Mouse (Mus musculus) forebrain, embryonic 12.5 days (tissue): Measurements from ENCODE around the gene Nprl3. TPM values are rescaled to one million over a fixed set of nuclear protein-coding genes. Genes with fewer than 3 reads are reported as not detected.
"Not testable (repeated sequence)": the region's sequence is repeated elsewhere in the genome, so short reads cannot be mapped to it uniquely, and the experiment has no call there.

Experiments
- ATAC-seq: fragments of 200-750 bp; cut with Nextera tagmentation; 2 replicates; pipeline ENCODE4 v1.8.0; 2017; ENCODE audit warnings: moderate TSS enrichment; ENCODE audit not compliant: low FRiP score
- H3K27ac ChIP-seq: fragments of 300-500 bp; sonication (generic); 2 replicates; pipeline ENCODE4 v1.5.1; 2016; ENCODE audit warnings: mild to moderate bottlenecking
- H3K27me3 ChIP-seq: fragments of 300-500 bp; sonication (generic); 2 replicates; pipeline ENCODE4 v1.6.1; 2016; ENCODE audit warnings: mild to moderate bottlenecking
- H3K36me3 ChIP-seq: fragments of 300-500 bp; sonication (generic); replicated peaks from 2 replicates; pipeline ENCODE4 v1.6.1; 2016; ENCODE audit warnings: mild to moderate bottlenecking
- H3K4me1 ChIP-seq: fragments of 300-500 bp; sonication (generic); 2 replicates; pipeline ENCODE4 v1.6.1; 2016
- H3K4me2 ChIP-seq: fragments of 300-500 bp; sonication (generic); 2 replicates; pipeline ENCODE4 v1.6.1; 2016; ENCODE audit warnings: mild to moderate bottlenecking, moderate library complexity
- H3K4me3 ChIP-seq: fragments of 300-500 bp; sonication (generic); replicated peaks from 2 replicates; pipeline ENCODE4 v1.5.1; 2016; ENCODE audit warnings: mild to moderate bottlenecking
- H3K9ac ChIP-seq: fragments of 300-500 bp; sonication (generic); 2 replicates; pipeline ENCODE4 v1.6.1; 2016; ENCODE audit warnings: mild to moderate bottlenecking
- H3K9me3 ChIP-seq: fragments of 300-500 bp; sonication (generic); 2 replicates; pipeline ENCODE4 v1.6.1; 2016
- WGBS: fragments of 180-500 bp; shearing (Covaris S2); methylation state at CpG from one replicate; pipeline ENCODE4 v1.1.7; 2016; 5-methylcytosine and 5-hydroxymethylcytosine counted together
- polyA plus RNA-seq: library from polyadenylated mRNA; unstranded; fragments of >200 nt; fragmentation: Nextera tagmentation; extraction: Ambion mirVana; gene quantifications from 2 replicates; pipeline ENCODE4 v1.2.1, GENCODE M21; 2016

Gene Nprl3
- 50.2 and 50.9 TPM in 2 replicates for polyA plus RNA-seq

- H3K9me3 ChIP-seq, result no peaks in the 10 kb centered on the region
- H3K9ac ChIP-seq, result peak within 1 kb of the TSS; percentile 93
- H3K4me2 ChIP-seq, result peak within 1 kb of the TSS; percentile 60
- WGBS, result under 1% methylated on average over 54 of the region's 54 CpGs
- peaks cover 14% of the 10 kb centered on the region for H3K4me1 ChIP-seq
- H3K36me3 ChIP-seq, result 0 out of 2 replicates have a peak, but pooled peaks cover 2% of the 10 kb centered on the region
- H3K27ac ChIP-seq, result peak within 1 kb of the TSS; percentile 98
- ATAC-seq, result peak; percentile 100
- H3K4me3 ChIP-seq, result peak within 1 kb of the TSS; percentile 82
- peaks cover 19% of the 10 kb centered on the region for H3K27me3 ChIP-seq
Observed at GRCm38 (mm10) chr11:32267188-32267884, at the start of gene Nprl3. TSS of gene Nprl3 (minus strand) at chr11:32267707.

GRCm38 (mm10) chr11:32316009-32316408 is 48.5 kb upstream of the Nprl3 start:
- Histone ChIP-seq H3K4me3 (no peak overlapping the region), H3K4me2 (no peak overlapping the region), H3K9me3 (no peaks in the 10 kb centered on the region), H3K27ac (no peak overlapping the region), H3K27me3 (no peaks in the 10 kb centered on the region), H3K4me1 (no peaks in the 10 kb centered on the region; the same call in 1 of the 2 replicates), H3K36me3 (no peaks in the 10 kb centered on the region), H3K9ac (no peak overlapping the region)
- ATAC-seq, result no peak
- 82% methylated on average over 3 of the region's 3 CpGs for WGBS

DNA sequence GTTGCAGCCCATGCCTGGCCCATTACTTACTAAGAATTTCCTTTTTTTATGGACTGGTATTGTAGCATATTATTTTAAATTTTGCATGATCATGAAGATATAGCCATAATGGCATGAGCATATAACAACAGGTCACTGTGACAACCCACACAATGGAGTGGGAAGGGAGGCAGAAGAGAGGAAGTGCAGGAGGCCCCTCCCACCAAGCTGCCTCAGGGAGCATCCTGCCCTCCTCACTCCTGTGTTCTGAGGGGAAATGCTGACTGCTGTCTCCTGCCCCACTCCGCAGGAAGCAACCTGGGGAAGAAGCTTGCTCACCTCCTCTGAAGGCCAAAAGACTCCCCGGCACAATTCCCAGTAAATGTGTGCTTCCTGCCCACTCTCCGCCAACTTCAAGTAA is 42.4 kb upstream of the Nprl3 start:
- H3K9me3 ChIP-seq, result no peaks in the 10 kb centered on the region

DNA sequence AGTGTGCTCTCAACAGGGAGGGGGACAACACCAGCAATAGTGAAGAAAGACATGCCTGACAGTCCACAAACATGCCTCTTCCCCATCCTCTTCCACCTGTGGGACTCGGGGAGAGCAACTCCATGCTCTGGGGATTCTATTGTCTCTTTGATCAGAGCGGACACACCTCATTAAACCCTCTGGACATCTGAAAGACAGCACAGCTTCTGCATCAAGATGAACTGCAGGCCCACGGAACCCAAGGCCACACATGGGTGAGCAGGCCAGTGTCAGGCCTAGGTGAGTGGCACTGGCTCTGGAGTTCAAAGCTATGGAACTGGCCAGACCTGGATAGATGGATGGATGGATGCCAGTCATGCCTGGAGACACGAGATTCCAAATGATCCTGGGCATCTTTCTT is 41.9 kb upstream of the Nprl3 start:
- ATAC-seq, result no peak
- no peaks in the 10 kb centered on the region for H3K36me3 ChIP-seq
- no peak overlapping the region for H3K27ac ChIP-seq
- H3K9ac ChIP-seq, result no peak overlapping the region
- no peak overlapping the region for H3K4me2 ChIP-seq
- WGBS, result 45% methylated on average over 4 of the region's 4 CpGs
- H3K4me3 ChIP-seq, result no peak overlapping the region
- H3K27me3 ChIP-seq, result no peaks in the 10 kb centered on the region
- H3K4me1 ChIP-seq, result 0 out of 2 replicates have a peak, but pooled peaks cover 2% of the 10 kb centered on the region
- no peaks in the 10 kb centered on the region for H3K9me3 ChIP-seq

More for the DNA sequence above, 42.4 kb upstream of the Nprl3 start:
- no peak overlapping the region for H3K4me3 ChIP-seq
- 0 out of 2 replicates have a peak, but pooled peaks cover 2% of the 10 kb centered on the region for H3K4me1 ChIP-seq
- WGBS, result 77% methylated on average over 3 of the region's 3 CpGs
- H3K27ac ChIP-seq, result no peak overlapping the region
- no peak for ATAC-seq
- no peaks in the 10 kb centered on the region for H3K27me3 ChIP-seq
- no peak overlapping the region for H3K9ac ChIP-seq
- H3K4me2 ChIP-seq, result no peak overlapping the region
- H3K36me3 ChIP-seq, result no peaks in the 10 kb centered on the region

DNA sequence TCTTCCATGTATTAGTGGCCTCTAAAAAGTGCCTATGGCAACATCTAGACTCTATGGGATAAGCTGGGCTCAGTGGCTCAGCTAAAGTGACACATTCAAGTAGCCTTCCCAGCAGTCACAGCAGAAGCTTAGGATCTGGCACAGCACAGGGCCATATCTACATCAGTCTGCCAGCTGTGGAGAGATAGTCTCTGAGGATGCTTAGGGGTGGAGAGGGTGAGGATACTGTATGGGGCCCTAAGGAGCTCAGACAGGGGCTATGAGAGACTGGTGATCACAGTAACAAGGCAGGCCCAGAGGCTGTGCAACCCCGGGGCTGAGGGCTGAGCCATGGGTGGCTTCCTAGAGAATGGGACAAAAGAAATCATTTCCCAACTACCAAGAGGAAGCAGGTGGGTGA is 39.5 kb upstream of the Nprl3 start:
- no peak overlapping the region for H3K4me3 ChIP-seq
- 0 out of 2 replicates have a peak, but pooled peaks cover 2% of the 10 kb centered on the region for H3K4me1 ChIP-seq
- H3K9me3 ChIP-seq, result no peaks in the 10 kb centered on the region
- H3K27me3 ChIP-seq, result peaks cover 3% of the 10 kb centered on the region; the same call in 1 of the 2 replicates
- H3K36me3 ChIP-seq, result no peaks in the 10 kb centered on the region
- 61% methylated on average over 1 of the region's 1 CpGs for WGBS
- no peak for ATAC-seq
- no peak overlapping the region for H3K27ac ChIP-seq
- H3K4me2 ChIP-seq, result no peak overlapping the region
- no peak overlapping the region for H3K9ac ChIP-seq

GRCm38 (mm10) chr11:32303455-32303854 is 35.9 kb upstream of the Nprl3 start:
- no peaks in the 10 kb centered on the region for H3K9me3 ChIP-seq
- ATAC-seq, result no peak
- no peaks in the 10 kb centered on the region for H3K36me3 ChIP-seq
- no peak overlapping the region for H3K27ac ChIP-seq
- no peak overlapping the region for H3K4me3 ChIP-seq
- H3K9ac ChIP-seq, result no peak overlapping the region
- H3K4me1 ChIP-seq, result no peaks in the 10 kb centered on the region
- H3K4me2 ChIP-seq, result no peak overlapping the region
- 94% methylated on average over 1 of the region's 1 CpGs for WGBS
- H3K27me3 ChIP-seq, result peaks cover 18% of the 10 kb centered on the region

DNA sequence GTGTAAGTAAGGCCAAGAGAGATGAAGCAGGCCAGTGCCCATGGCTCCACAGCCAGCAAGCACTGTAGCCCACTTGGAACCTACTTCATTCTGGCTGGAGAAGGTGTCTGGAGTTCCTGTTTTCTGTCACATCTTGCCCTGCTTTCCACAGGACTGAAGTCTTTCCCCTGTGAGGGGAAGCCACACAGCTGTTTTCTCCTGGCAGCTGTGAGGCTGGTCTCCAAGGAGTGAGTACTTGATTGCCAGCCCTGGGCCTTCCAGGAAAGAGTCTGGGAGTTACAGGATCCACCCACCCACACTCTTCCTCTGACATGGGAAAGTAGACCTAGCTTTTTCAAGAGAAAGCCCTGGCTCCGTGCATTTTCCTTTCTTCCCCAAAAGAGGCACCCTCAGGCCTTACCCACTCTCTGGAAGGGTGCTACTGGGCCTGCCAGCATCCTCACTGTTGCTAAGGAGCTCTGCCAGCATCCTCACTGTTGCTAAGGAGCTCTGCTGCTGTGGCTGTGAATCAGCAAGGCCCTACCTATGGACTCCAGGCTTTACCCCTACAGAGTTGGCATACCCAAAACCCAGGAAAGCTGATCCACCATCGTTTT is 35.4 kb upstream of the Nprl3 start:
- no peak overlapping the region for H3K27ac ChIP-seq
- no peak for ATAC-seq
- no peak overlapping the region for H3K4me2 ChIP-seq
- H3K27me3 ChIP-seq, result peaks cover 18% of the 10 kb centered on the region
- 43% methylated on average over 2 of the region's 2 CpGs for WGBS
- H3K4me3 ChIP-seq, result no peak overlapping the region
- no peak overlapping the region for H3K9ac ChIP-seq
- no peaks in the 10 kb centered on the region for H3K9me3 ChIP-seq
- H3K4me1 ChIP-seq, result no peaks in the 10 kb centered on the region
- no peaks in the 10 kb centered on the region for H3K36me3 ChIP-seq

DNA sequence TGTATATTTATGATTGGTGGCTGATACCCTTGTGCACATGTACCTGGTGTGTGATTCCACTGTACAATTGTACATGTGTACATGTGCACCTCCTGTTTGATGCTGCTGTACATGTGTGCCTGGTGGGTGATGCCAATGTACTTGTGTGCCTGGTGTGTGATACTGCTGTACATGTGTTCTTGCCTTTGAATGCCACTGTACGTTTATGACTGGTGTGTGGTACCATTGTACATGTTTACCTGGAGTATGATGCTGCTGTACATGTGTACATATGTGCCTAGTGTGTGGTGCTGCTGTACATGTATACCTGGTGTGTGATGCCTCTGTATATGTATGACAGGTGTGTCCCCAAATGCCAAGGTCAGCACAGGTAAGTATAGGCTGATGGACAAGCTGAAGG is 34.0 kb upstream of the Nprl3 start:
- no peak overlapping the region for H3K4me2 ChIP-seq
- H3K27me3 ChIP-seq, result peaks cover 18% of the 10 kb centered on the region
- H3K36me3 ChIP-seq, result no peaks in the 10 kb centered on the region
- H3K9me3 ChIP-seq, result no peaks in the 10 kb centered on the region
- no peak overlapping the region for H3K27ac ChIP-seq
- no peak overlapping the region for H3K9ac ChIP-seq
- ATAC-seq, result no peak
- H3K4me1 ChIP-seq, result no peaks in the 10 kb centered on the region
- no peak overlapping the region for H3K4me3 ChIP-seq
- 77% methylated on average over 1 of the region's 1 CpGs for WGBS

GRCm38 (mm10) chr11:32300279-32301267 is 33.1 kb upstream of the Nprl3 start:
- H3K9me3 ChIP-seq, result no peaks in the 10 kb centered on the region
- H3K4me3 ChIP-seq, result 0 out of 2 replicates have a peak overlapping the region, but pooled peaks have one; percentile 13
- ATAC-seq, result no peak
- no peak overlapping the region for H3K9ac ChIP-seq
- 59% methylated on average over 16 of the region's 17 CpGs for WGBS
- no peak overlapping the region for H3K27ac ChIP-seq
- peak overlapping the region; percentile 47 for H3K4me2 ChIP-seq
- no peaks in the 10 kb centered on the region for H3K36me3 ChIP-seq
- peaks cover 18% of the 10 kb centered on the region for H3K27me3 ChIP-seq
- no peaks in the 10 kb centered on the region for H3K4me1 ChIP-seq

GRCm38 (mm10) chr11:32299865-32300264 is 32.4 kb upstream of the Nprl3 start, which contains the start of gene Hbq1a:
TSS of gene Hbq1a (plus strand) at chr11:32300069.
- 0 out of 2 replicates have a peak within 1 kb of the TSS, but pooled peaks have one; percentile 13 for H3K4me3 ChIP-seq
- 10% methylated on average over 16 of the region's 16 CpGs for WGBS
- ATAC-seq, result 0 out of 2 replicates have a peak, but pooled peaks have one; percentile 41

GRCm38 (mm10) chr11:32298532-32298918 is 31.0 kb upstream of the Nprl3 start:
- H3K27me3 ChIP-seq, result peaks cover 18% of the 10 kb centered on the region
- WGBS, result 97% methylated on average over 2 of the region's 2 CpGs

More at GRCm38 (mm10) chr11:32299865-32300264, 32.4 kb upstream of the Nprl3 start, which contains the start of gene Hbq1a:
- H3K36me3 ChIP-seq, H3K9me3 ChIP-seq, H3K4me1 ChIP-seq, H3K27ac ChIP-seq, H3K9ac ChIP-seq: not testable (repeated sequence)
- Histone ChIP-seq H3K4me2 (peak within 1 kb of the TSS; percentile 47), H3K27me3 (peaks cover 18% of the 10 kb centered on the region)

More at GRCm38 (mm10) chr11:32298532-32298918, 31.0 kb upstream of the Nprl3 start:
- ATAC-seq, result no peak
- H3K4me1 ChIP-seq, result no peaks in the 10 kb centered on the region
- no peaks in the 10 kb centered on the region for H3K9me3 ChIP-seq
- H3K36me3 ChIP-seq, result no peaks in the 10 kb centered on the region
- H3K9ac ChIP-seq, result no peak overlapping the region
- H3K27ac ChIP-seq, result no peak overlapping the region
- H3K4me2 ChIP-seq, result no peak overlapping the region
- H3K4me3 ChIP-seq, result no peak overlapping the region
